9 mouse cellular contexts compared by ENCODE assay signal in genomic region chr7:29290691-29291485, GRCm38 (mm10). TPM values are rescaled to one million over a fixed set of nuclear protein-coding genes. Genes with fewer than 3 reads are reported as not detected.
DNase-seq lines count a peak whose midpoint lies in the region; ATAC-seq and TF ChIP-seq lines count a peak whose summit lies in the region.
"Had no signal": no experiment of that assay in that cellular context is flagged by ENCODE, and none has a peak within 500 bp of the region (broad histone marks: within the 10 kb centered on the region; RNA-seq: fewer than 3 reads in every experiment).

No protein-coding gene starts in this region.

- intact Hi-C loops in gastrocnemius, adult 2 months (cut with DNase I), result no loop called here
- intact Hi-C loops in gastrocnemius, postnatal 14 days (cut with DNase I; ENCODE audit: low total_unique reads), result no loop called here

- no peak overlapping the region for H3K9ac ChIP-seq in limb, embryonic 14.5 days (ENCODE audit: low read depth, low read length, severe bottlenecking)

- H3K27me3 ChIP-seq in spleen, adult 2 months (ENCODE audit: control insufficient read depth, insufficient read depth, low read length), result peaks cover 3% of the 10 kb centered on the region; the same call in 1 of the 2 replicates
- H3K27me3 ChIP-seq in limb, embryonic 14.5 days (ENCODE audit: control insufficient read depth, insufficient read depth, low read length), result no peaks in the 10 kb centered on the region
- no peaks in the 10 kb centered on the region for H3K27me3 ChIP-seq in thymus, adult 2 months (ENCODE audit: control insufficient read depth, insufficient read depth, low read length)

- WGBS in spleen, adult 2 months, result 84% methylated on average over 11 of the region's 11 CpGs
- WGBS in limb, embryonic 14.5 days, result 34% methylated on average over 11 of the region's 11 CpGs
- 90% methylated on average over 11 of the region's 11 CpGs for WGBS in thymus, adult 2 months

- H3K9me3 ChIP-seq in limb, embryonic 14.5 days (ENCODE audit: control insufficient read depth, low read length), result no peaks in the 10 kb centered on the region

- no peak for TF ChIP-seq CTCF in gastrocnemius, adult 2 months (IDR thresholded peaks at IDR 0.05)
- TF ChIP-seq CTCF in spleen, adult 2 months (IDR thresholded peaks at IDR 0.05; ENCODE audit: extremely low read depth, insufficient read depth, insufficient read length, insufficient replicate concordance), result no peak
- no peak for TF ChIP-seq CTCF in thymus, adult 2 months (IDR thresholded peaks at IDR 0.05; ENCODE audit: borderline replicate concordance, control insufficient read depth, extremely low read depth, insufficient read depth, low read length, poor library complexity)

- H3K4me1 ChIP-seq in spleen, adult 2 months (ENCODE audit: control insufficient read depth, insufficient read depth, insufficient read length), result peaks cover 9% of the 10 kb centered on the region
- H3K4me1 ChIP-seq in limb, embryonic 14.5 days (ENCODE audit: control insufficient read depth, insufficient read depth, low read length), result peaks cover 33% of the 10 kb centered on the region
- H3K4me1 ChIP-seq in thymus, adult 2 months (replicated peaks; ENCODE audit: control insufficient read depth, insufficient read depth, low read length), result peaks cover 13% of the 10 kb centered on the region

- no peak for ATAC-seq in limb, embryonic 14.5 days (ENCODE audit: low FRiP score, low read depth)
- ATAC-seq in CD4-positive, CD25-positive, alpha-beta regulatory T cell, adult 4 months, result no peak

- H3K27ac ChIP-seq in gastrocnemius, adult 2 months, result peak overlapping the region; percentile 83
- peak overlapping the region; percentile 38; the same call in 1 of the 2 replicates for H3K27ac ChIP-seq in spleen, adult 2 months (ENCODE audit: insufficient read depth, low read length)
- H3K27ac ChIP-seq in limb, embryonic 14.5 days (replicated peaks; ENCODE audit: low read depth, low read length), result 0 out of 2 replicates have a peak overlapping the region, but pooled peaks have one; percentile 5
- no peak overlapping the region for H3K27ac ChIP-seq in thymus, adult 2 months (ENCODE audit: control insufficient read depth, insufficient read depth, low read length)

- DNase-seq in gastrocnemius, adult 2 months, result no peak
- DNase-seq in gastrocnemius, postnatal 14 days, result no peak
- DNase-seq in spleen, adult 2 months (ENCODE audit: low read depth in 1 of 2, low spot score in 2 of 2), result no peak
- no peak for DNase-seq in spleen, adult 18-20 months
- DNase-seq in limb, embryonic 14.5 days (ENCODE audit: low spot score), result no peak
- no peak for DNase-seq in thymus, postnatal 14 days
- DNase-seq in thymus, adult 2 months, result no peak

- H3K4me2 ChIP-seq in limb, embryonic 14.5 days (replicated peaks; ENCODE audit: low read depth, low read length, severe bottlenecking), result peak overlapping the region; percentile 7; the same call in 1 of the 2 replicates

- no peaks in the 10 kb centered on the region for H3K36me3 ChIP-seq in spleen, adult 2 months (ENCODE audit: control insufficient read depth, insufficient read depth, low read length)
- no peaks in the 10 kb centered on the region for H3K36me3 ChIP-seq in limb, embryonic 14.5 days (ENCODE audit: control insufficient read depth, insufficient read depth, low read length)
- no peaks in the 10 kb centered on the region for H3K36me3 ChIP-seq in thymus, adult 2 months (ENCODE audit: control insufficient read depth, insufficient read depth, low read length)

- peak overlapping the region; percentile 80 for H3K4me3 ChIP-seq in gastrocnemius, adult 2 months
- no peak overlapping the region; the same call in 1 of the 2 replicates for H3K4me3 ChIP-seq in spleen, adult 2 months (ENCODE audit: extremely low read depth, insufficient read depth, insufficient read length)
- H3K4me3 ChIP-seq in limb, embryonic 14.5 days (replicated peaks; ENCODE audit: low read length), result no peak overlapping the region
- H3K4me3 ChIP-seq in thymus, adult 2 months (ENCODE audit: control insufficient read depth, insufficient read depth, low read length), result no peak overlapping the region
- H3K4me3 ChIP-seq: erythroblast, embryonic 14.5 days had no signal

- no peak for TF ChIP-seq POLR2A in spleen, adult 2 months (IDR thresholded peaks at IDR 0.05; ENCODE audit: low read depth, low read length)
- no peak for TF ChIP-seq POLR2A in limb, embryonic 14.5 days (IDR thresholded peaks at IDR 0.05; ENCODE audit: borderline replicate concordance, extremely low read depth, insufficient read depth, insufficient read length)
- no peak for TF ChIP-seq POLR2A in thymus, adult 2 months (IDR thresholded peaks at IDR 0.05; ENCODE audit: control insufficient read depth, extremely low read depth, insufficient read depth, low read length, poor library complexity)

RNA-seq across cellular contexts. Expression of gene Ppp1r14a, which starts 1.8 kb away (rescaled TPM):
- 1 to 10 TPM; 3.8 to 4.5 TPM for total RNA-seq in gastrocnemius, adult 2 months (2021)
- 10 to 100 TPM in 1 of 2 experiments, 1 to 10 TPM in 1; 9.4 to 11.6 TPM for total RNA-seq in gastrocnemius, postnatal 14 days (2021)
- polyA plus RNA-seq in spleen, adult 2 months (2012; rRNA removed), result 27.3 and 62.6 TPM in 2 replicates
- 8.7 and 9.6 TPM in 2 replicates for polyA plus RNA-seq in limb, embryonic 14.5 days (2012; rRNA removed)
- polyA plus RNA-seq in limb, embryonic 14.5 days (2014; fragmentation: Nextera tagmentation; extraction: Ambion mirVana), result 9.0 and 13.8 TPM in 2 replicates
- polyA plus RNA-seq in thymus, adult 2 months (2012; rRNA removed), result 5.4 and 5.8 TPM in 2 replicates
- not detected for polyA plus RNA-seq in CD4-positive, CD25-positive, alpha-beta regulatory T cell, adult 4 months (2017; shearing (Covaris generic))

RNA-seq across cellular contexts. Expression of gene Spint2, which starts 9.2 kb away (rescaled TPM):
- total RNA-seq in gastrocnemius, adult 2 months (2021), result 1 to 10 TPM; 4.7 to 6.0 TPM
- total RNA-seq in gastrocnemius, postnatal 14 days (2021), result 1 to 10 TPM; 5.5 to 6.4 TPM
- polyA plus RNA-seq in spleen, adult 2 months (2012; rRNA removed), result 69.7 and 88.3 TPM in 2 replicates
- polyA plus RNA-seq in limb, embryonic 14.5 days (2012; rRNA removed), result 88.7 and 95.3 TPM in 2 replicates
- 149 and 160 TPM in 2 replicates for polyA plus RNA-seq in limb, embryonic 14.5 days (2014; fragmentation: Nextera tagmentation; extraction: Ambion mirVana)
- 426 and 460 TPM in 2 replicates for polyA plus RNA-seq in thymus, adult 2 months (2012; rRNA removed)
- 10 to 100 TPM; 71.7 to 73.2 TPM for polyA plus RNA-seq in CD4-positive, CD25-positive, alpha-beta regulatory T cell, adult 4 months (2017; shearing (Covaris generic))

RNA-seq across cellular contexts. Expression of gene Dpf1, which starts 12.9 kb away (rescaled TPM):
- total RNA-seq in gastrocnemius, adult 2 months (2021), result 1 to 10 TPM in 1 of 2 experiments, under 1 TPM in 1; 0.86 to 2.6 TPM
- 1 to 10 TPM; 2.7 to 4.5 TPM for total RNA-seq in gastrocnemius, postnatal 14 days (2021)
- polyA plus RNA-seq in spleen, adult 2 months (2012; rRNA removed), result 0.06 and 0.35 TPM in 2 replicates
- 10.6 and 10.7 TPM in 2 replicates for polyA plus RNA-seq in limb, embryonic 14.5 days (2012; rRNA removed)
- 13.2 and 13.7 TPM in 2 replicates for polyA plus RNA-seq in limb, embryonic 14.5 days (2014; fragmentation: Nextera tagmentation; extraction: Ambion mirVana)
- polyA plus RNA-seq in thymus, adult 2 months (2012; rRNA removed), result 1.6 and 1.8 TPM in 2 replicates
- not detected for polyA plus RNA-seq in CD4-positive, CD25-positive, alpha-beta regulatory T cell, adult 4 months (2017; shearing (Covaris generic))

RNA-seq across cellular contexts. Expression of gene 2200002D01Rik, which starts 42.6 kb away (rescaled TPM):
- total RNA-seq in gastrocnemius, adult 2 months (2021), result under 1 TPM; 0.64 to 0.81 TPM
- total RNA-seq in gastrocnemius, postnatal 14 days (2021), result 1 to 10 TPM in 1 of 2 experiments, under 1 TPM in 1; 0.59 to 1.2 TPM
- polyA plus RNA-seq in spleen, adult 2 months (2012; rRNA removed), result 0.51 and 1.0 TPM in 2 replicates
- polyA plus RNA-seq in limb, embryonic 14.5 days (2012; rRNA removed), result 0.32 and 0.92 TPM in 2 replicates
- polyA plus RNA-seq in limb, embryonic 14.5 days (2014; fragmentation: Nextera tagmentation; extraction: Ambion mirVana), result 1.2 and 3.0 TPM in 2 replicates
- 3.6 and 3.7 TPM in 2 replicates for polyA plus RNA-seq in thymus, adult 2 months (2012; rRNA removed)
- polyA plus RNA-seq in CD4-positive, CD25-positive, alpha-beta regulatory T cell, adult 4 months (2017; shearing (Covaris generic)), result 1 to 10 TPM; 1.0 to 1.6 TPM
- polyA plus RNA-seq: erythroblast, embryonic 14.5 days had no signal

RNA-seq across cellular contexts. Expression of gene Yif1b, which starts 52.8 kb away (rescaled TPM):
- 10 to 100 TPM; 35.9 to 46.6 TPM for total RNA-seq in gastrocnemius, adult 2 months (2021)
- total RNA-seq in gastrocnemius, postnatal 14 days (2021), result 10 to 100 TPM; 49.4 to 56.8 TPM
- 74.2 and 97.6 TPM in 2 replicates for polyA plus RNA-seq in spleen, adult 2 months (2012; rRNA removed)
- polyA plus RNA-seq in limb, embryonic 14.5 days (2012; rRNA removed), result 107 and 150 TPM in 2 replicates
- 130 and 139 TPM in 2 replicates for polyA plus RNA-seq in limb, embryonic 14.5 days (2014; fragmentation: Nextera tagmentation; extraction: Ambion mirVana)
- 143 and 146 TPM in 2 replicates for polyA plus RNA-seq in thymus, adult 2 months (2012; rRNA removed)
- polyA plus RNA-seq in CD4-positive, CD25-positive, alpha-beta regulatory T cell, adult 4 months (2017; shearing (Covaris generic)), result 10 to 100 TPM; 58.4 to 71.7 TPM
